Mouse (Mus musculus) spleen, embryonic (tissue): Measurements from ENCODE around the gene Rps27rt.

ENCODE experiments used
- CTCF ChIA-PET: fragments of 350-600 bp; sonication (Branson Sonifier 250); formaldehyde crosslinking; loops from one replicate; lab custom pipeline; 2022; lab: Charles Lee

Gene Rps27rt

DNA sequence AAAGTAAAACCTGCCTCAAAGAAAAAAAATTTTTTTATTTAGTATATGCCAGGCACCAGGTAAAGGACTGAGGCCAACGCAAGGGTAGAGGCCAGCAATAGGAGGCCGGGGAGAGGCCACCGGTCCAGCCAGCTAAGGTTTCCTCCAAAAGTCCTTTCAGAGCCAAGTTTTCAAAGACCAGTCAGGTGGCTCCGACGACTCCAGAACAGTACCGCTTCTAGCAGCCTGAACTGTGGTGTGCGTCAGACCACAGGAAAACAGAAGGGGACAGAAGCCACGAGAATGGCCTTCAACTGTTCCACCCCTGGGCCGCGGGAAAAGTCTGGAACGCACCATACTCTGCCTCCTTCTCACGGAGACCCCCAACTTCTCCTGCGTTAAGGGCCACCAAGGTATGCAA is 49.9 kb downstream of the Rps27rt start:
- CTCF ChIA-PET = no interaction called here
